Mouse (Mus musculus) CD8-positive naive resting alpha-beta T cell, adult 57 days (primary cell): ENCODE data around the gene Inpp5k. TPM values are rescaled to one million over a fixed set of nuclear protein-coding genes. Genes with fewer than 3 reads are reported as not detected.

ENCODE experiments used
- total RNA-seq: library from RNA; stranded (reverse); gene quantifications from one replicate; pipeline ENCODE4 v1.2.4, GENCODE M21; 2023

Inpp5k gene
- 98.2 TPM for total RNA-seq

DNA sequence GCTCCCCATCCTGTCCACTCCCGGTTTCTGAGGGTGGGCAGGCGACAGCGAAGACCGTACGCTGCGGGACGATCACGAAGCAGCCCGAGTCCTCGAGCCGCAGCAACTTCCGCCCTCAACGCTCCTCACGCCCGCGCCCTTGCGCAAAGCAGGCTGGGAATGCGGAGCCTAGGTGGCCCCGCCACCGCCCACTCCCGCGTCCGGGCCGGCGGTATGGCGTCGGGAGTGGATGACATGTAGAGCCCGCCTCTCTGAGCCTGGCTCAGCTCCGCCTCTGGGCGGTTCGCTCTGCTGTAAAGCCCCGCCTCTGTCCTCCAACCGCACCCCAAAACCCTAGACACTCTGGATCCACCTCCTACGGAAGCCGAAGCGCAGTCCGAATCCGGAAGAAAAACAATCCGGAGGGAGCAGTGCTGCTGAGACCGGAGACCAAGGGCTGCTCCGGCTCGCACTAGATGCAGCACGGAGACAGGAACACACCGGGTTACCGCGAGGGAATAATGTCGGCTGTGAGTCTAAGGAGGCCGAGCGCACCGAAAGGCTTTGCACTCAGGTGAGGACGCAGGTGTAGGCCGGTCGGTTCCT is at the start of gene Inpp5k:
Inpp5k (plus strand) TSS at position 344 of the 585 bp plus-strand sequence.

DNA sequence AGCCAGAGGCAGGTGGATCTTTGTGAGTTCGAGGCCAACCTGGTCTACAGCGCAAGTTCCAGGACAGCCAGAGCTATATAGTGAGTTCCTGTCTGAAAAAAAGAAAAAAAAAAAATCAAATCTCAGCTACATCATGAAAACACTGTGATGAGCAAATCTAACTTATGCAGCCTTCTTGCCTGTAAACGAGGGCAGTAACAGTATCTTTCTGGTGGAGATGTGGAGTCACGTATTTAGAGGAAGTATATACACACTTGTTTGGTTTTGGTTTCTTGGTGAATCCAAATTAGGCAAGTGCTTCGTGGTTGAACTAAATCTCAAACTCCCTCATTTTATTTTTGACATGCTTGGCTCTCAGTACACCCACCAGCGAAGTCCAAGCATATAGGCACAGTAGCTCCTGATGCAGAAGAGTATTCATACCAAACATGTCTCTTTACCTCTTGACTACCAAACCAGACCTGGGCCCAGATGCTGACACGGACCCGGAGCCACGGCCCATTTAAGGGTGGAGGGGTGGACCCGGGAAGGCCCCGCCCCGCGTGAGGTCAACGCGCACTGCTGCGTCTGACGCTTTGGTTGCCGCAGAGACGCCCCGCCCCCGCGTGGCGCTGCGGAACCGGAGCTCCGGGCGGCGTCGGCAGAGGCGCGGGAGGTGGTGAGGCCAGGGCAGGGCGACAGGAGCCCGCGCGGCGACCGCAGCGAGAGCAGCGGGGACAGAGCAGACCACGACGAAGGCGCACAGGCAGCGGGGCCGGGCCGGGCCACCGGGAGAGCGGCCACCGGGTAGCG is 43.1 kb upstream of the Inpp5k start, which contains the start of gene Pitpna:
Pitpna (plus strand) TSS at position 605 of the 792 bp plus-strand sequence.

DNA sequence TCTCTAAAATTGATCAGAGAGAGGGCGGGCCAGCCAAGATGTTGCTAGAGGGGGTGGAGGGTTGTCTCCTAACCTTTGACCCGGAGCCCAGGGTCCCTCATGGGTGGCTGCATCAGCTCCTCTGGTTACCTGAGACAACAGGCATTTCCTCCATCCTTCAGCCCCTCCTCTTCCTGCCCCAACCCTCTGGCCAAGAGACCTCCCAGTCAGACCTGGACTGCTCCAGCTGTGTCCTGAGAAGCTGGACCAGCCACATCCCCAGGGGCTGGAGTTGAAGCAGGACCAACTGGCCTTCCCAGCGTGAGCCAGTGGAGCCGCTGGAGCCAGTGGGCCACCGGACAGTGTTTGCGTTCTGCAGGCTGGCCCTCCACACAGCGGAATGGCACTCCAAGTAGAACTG is 19.5 kb downstream of the Inpp5k start, which contains the start of gene Myo1c:
Myo1c (plus strand) TSS at position 194 of the 400 bp plus-strand sequence.

DNA sequence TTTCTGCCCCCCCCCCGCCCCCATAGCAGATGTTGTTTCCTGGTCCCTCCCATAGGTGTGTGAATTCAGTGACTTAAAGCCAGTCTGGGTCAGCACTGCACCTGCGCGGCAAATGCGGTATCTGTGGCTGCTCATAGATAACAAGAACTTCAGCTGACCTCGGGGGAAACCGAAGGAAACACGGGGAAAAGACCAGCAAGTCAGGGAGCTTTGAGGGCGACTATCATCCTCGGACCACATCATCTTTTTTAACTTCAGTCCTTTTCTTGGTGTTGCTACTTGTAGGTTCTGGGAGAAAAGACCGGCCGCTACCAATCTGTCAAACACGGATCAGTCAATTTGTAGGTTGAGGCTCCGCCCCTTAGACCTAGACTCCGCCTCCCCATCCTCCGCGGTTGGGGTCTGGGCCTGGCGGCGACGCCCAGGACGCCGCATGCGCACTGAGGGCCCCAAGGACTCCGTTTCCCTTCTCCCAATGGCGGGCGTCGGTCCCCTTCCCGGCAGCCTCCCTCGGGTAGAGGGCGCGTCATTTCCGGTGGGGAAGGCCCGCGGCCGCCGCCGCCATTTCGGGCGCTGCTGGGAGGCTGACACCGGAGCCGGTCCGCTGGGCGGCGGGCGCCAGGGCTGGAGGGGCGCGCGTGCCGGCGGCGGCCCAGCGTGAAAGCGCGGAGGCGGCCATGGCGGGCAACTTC is 48.1 kb downstream of the Inpp5k start, which contains the start of gene Crk:
Crk (plus strand) TSS at position 513 of the 692 bp plus-strand sequence.

Other genes starting within 250 kb of the Inpp5k start
- gene Serpinf1, start 208.3 kb upstream of the Inpp5k start, total RNA-seq = 0.55 TPM
- gene Serpinf2, start 191.4 kb upstream of the Inpp5k start, total RNA-seq = 0.46 TPM
- 25.1 TPM for gene Wdr81, start 176.3 kb upstream of the Inpp5k start, total RNA-seq
- 1.0 TPM for gene Tlcd2, start 169.3 kb upstream of the Inpp5k start, total RNA-seq
- gene Prpf8, start 144.2 kb upstream of the Inpp5k start, total RNA-seq = 197 TPM
- 0.58 TPM for gene Rilp, start 120.9 kb upstream of the Inpp5k start, total RNA-seq
- gene Scarf1, start 117.4 kb upstream of the Inpp5k start, total RNA-seq = not detected
- 98.9 TPM for gene Slc43a2, start 99.3 kb upstream of the Inpp5k start, total RNA-seq
- gene Pitpna, start 42.9 kb upstream of the Inpp5k start, total RNA-seq = 170 TPM
- gene Myo1c, start 19.5 kb downstream of the Inpp5k start, total RNA-seq = 29.1 TPM
- gene Crk, start 48.3 kb downstream of the Inpp5k start, total RNA-seq = 54.4 TPM
- gene Ywhae, start 101.9 kb downstream of the Inpp5k start, total RNA-seq = 159 TPM
- gene Doc2b, start 165.1 kb downstream of the Inpp5k start, total RNA-seq = not detected